Mouse (Mus musculus) lung, embryonic 15.5 days (tissue): ENCODE measurements at regions not wholly inside any gene's neighbourhood (a gene's known extent, or its start where the extent isn't known, plus 50 kb on each side); places are given as distances from the start of the nearest gene placed in this dataset.

Experiments used
- ATAC-seq: fragments of 200-750 bp; cut with Nextera tagmentation; 2 replicates; pipeline ENCODE4 v1.8.0; 2017; ENCODE audit warnings: moderate number of reproducible peaks, borderline replicate concordance; ENCODE audit not compliant: low FRiP score, low TSS enrichment; ENCODE audit errors: extremely low read depth
- H3K27ac ChIP-seq: fragments of 300-500 bp; sonication (generic); 2 replicates; pipeline ENCODE4 v1.5.1; 2015; ENCODE audit warnings: moderate library complexity, mild to moderate bottlenecking, inconsistent platforms
- H3K27me3 ChIP-seq: fragments of 300-500 bp; sonication (generic); 2 replicates; pipeline ENCODE4 v1.6.1; 2015; ENCODE audit warnings: inconsistent platforms
- H3K36me3 ChIP-seq: fragments of 300-500 bp; sonication (generic); 2 replicates; pipeline ENCODE4 v1.6.1; 2015; ENCODE audit warnings: inconsistent platforms
- H3K4me1 ChIP-seq: fragments of 300-500 bp; sonication (generic); 2 replicates; pipeline ENCODE4 v1.6.1; 2015; ENCODE audit warnings: inconsistent platforms
- H3K4me2 ChIP-seq: fragments of 300-500 bp; sonication (generic); 2 replicates; pipeline ENCODE4 v1.6.1; 2015; ENCODE audit warnings: inconsistent platforms, mild to moderate bottlenecking, moderate library complexity
- H3K4me3 ChIP-seq: fragments of 300-500 bp; sonication (generic); 2 replicates; pipeline ENCODE4 v1.5.1; 2015; ENCODE audit warnings: mild to moderate bottlenecking, inconsistent platforms
- H3K9ac ChIP-seq: fragments of 300-500 bp; sonication (generic); 2 replicates; pipeline ENCODE4 v1.6.1; 2015; ENCODE audit warnings: inconsistent platforms
- H3K9me3 ChIP-seq: fragments of 300-500 bp; sonication (generic); 2 replicates; pipeline ENCODE4 v1.6.1; 2016; ENCODE audit warnings: inconsistent platforms
- WGBS: fragments of 180-500 bp; shearing (Covaris S2); methylation state at CpG from one replicate; pipeline ENCODE4 v1.1.7; 2015; 5-methylcytosine and 5-hydroxymethylcytosine counted together

DNA sequence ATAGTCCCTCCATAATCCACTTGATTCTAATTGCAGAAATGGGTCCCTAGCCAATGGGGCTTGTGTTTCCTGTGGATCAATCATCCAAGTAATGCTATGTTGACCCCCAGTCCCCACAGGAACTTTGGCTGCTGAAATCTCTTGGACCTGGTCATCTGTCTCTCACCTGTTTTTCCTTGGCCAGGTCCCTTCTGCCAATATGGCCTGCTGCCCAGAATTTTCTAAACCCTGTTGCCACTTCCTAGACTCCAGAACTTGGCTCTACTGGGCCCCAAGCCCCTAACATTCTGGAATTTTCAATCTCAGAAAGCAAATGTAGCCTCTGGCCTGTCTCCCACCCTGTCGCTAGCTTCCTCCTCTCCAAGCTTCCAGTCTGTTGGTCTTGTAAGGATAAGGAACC is 139.6 kb downstream of the Inhbb start:
- H3K36me3 ChIP-seq = no peaks in the 10 kb centered on the region
- H3K9ac ChIP-seq = no peak overlapping the region
- WGBS = 84% methylated on average over 1 of the region's 1 CpGs
- no peak overlapping the region for H3K4me3 ChIP-seq
- H3K9me3 ChIP-seq = no peaks in the 10 kb centered on the region
- H3K27me3 ChIP-seq = no peaks in the 10 kb centered on the region
- H3K27ac ChIP-seq = no peak overlapping the region
- no peak overlapping the region for H3K4me2 ChIP-seq
- H3K4me1 ChIP-seq = 0 out of 2 replicates have a peak, but pooled peaks cover 8% of the 10 kb centered on the region
- ATAC-seq = no peak

DNA sequence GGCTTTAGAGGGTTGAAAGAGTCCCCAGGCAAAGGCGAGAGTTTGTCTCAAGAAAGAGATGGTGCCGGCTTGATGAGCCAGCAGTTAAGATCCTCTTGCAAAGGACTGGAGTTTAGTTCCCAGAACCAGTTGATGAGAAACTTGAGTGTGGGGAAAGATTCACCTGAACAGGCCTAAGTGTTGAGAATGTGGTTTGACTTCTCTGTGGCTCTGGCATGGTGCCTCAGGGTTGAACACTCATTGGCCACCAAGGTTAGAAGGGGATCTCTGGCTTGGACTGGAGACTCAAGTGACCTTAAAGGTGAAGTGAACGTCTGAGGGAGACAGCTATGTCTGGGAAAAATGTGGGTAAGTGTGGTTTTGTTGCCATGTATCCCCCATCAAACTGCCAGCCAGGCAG is 142.8 kb downstream of the Inhbb start:
- WGBS = 54% methylated on average over 3 of the region's 3 CpGs
- no peaks in the 10 kb centered on the region for H3K27me3 ChIP-seq
- ATAC-seq = no peak
- H3K4me3 ChIP-seq = no peak overlapping the region
- H3K27ac ChIP-seq = peak overlapping the region; percentile 61; the same call in 1 of the 2 replicates
- no peak overlapping the region for H3K9ac ChIP-seq
- no peaks in the 10 kb centered on the region for H3K36me3 ChIP-seq
- no peak overlapping the region for H3K4me2 ChIP-seq
- H3K9me3 ChIP-seq = no peaks in the 10 kb centered on the region
- H3K4me1 ChIP-seq = 0 out of 2 replicates have a peak, but pooled peaks cover 8% of the 10 kb centered on the region

DNA sequence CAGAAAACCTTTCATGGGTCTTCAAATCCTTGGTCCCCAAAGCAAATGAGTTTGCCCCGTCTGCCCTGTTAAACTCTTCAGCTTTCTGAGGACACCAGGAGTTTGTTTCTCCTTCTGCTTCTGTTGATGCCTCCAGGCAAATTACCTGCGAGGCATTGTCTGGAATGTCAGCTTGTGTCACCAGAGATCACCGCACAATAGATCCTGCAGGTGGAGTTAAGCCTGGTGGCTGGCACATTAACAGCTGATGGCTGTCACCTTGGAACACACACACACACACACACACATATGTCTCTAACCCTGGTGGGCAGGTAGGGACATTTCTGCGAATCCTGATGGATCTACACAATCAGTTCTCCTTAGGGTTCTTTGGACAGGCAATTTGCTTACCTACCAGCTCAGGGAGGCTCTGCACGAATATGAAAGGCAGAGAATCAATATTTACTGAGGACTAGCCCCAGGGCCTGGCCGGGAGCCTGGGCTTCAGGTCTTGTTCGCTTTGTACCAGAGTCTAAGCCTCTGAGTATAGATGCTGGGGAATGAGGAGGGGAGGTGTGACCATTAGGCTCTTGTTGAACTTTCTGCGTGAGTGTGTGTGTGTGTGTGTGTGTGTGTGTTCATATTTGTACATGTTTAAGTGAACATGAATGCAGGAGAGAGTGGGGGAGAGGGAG is 143.4 kb downstream of the Inhbb start:
- Histone ChIP-seq H3K27ac (peak overlapping the region; percentile 61; the same call in 1 of the 2 replicates), H3K4me1 (0 out of 2 replicates have a peak, but pooled peaks cover 8% of the 10 kb centered on the region), H3K9ac (no peak overlapping the region), H3K9me3 (no peaks in the 10 kb centered on the region), H3K36me3 (no peaks in the 10 kb centered on the region), H3K27me3 (no peaks in the 10 kb centered on the region), H3K4me2 (no peak overlapping the region), H3K4me3 (no peak overlapping the region)
- WGBS = 63% methylated on average over 8 of the region's 8 CpGs
- ATAC-seq = peak; percentile 60; the same call in 1 of the 2 replicates

DNA sequence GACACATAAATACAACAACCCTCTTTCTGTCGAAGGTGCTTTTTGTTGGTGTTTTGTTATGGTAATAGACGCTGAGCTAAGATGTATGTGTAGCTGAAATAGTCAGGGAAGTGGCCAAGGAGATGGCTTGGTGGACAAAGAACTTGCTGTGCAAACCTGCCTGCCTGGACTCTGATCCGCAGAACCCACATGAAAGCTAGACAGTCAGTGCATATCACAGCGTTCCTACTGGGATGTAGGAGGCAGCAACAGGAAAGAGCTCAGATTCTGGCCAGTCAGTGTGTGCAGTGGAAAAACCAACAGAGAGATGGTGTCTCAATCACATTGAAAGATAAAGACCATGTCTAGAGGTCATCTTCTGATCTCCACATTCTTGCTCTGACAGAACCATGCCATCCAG is 144.1 kb downstream of the Inhbb start:
- WGBS = 81% methylated on average over 4 of the region's 4 CpGs
- no peak for ATAC-seq

DNA sequence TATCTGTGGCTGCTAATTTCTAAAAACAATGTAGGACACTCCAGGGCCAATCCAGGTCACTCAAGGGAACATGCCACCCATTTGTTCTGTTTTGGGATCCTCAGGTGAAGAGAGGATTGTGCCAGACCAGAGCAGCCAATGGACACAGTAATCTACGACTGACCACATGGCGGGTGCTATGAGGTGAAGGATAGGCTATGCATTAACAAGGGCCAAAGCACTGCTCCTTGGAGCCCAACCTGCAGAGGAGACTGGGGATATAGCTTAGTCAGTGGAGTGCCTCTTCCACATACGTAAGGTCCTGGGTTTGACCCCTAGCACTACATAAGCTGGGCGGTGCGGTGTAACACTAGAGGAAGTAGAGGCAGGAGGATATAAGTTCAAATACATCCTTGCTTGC is 156.0 kb downstream of the Inhbb start:
- Histone ChIP-seq H3K36me3 (no peaks in the 10 kb centered on the region), H3K4me1 (no peaks in the 10 kb centered on the region), H3K9me3 (no peaks in the 10 kb centered on the region), H3K4me3 (no peak overlapping the region), H3K27ac (no peak overlapping the region), H3K27me3 (no peaks in the 10 kb centered on the region), H3K9ac (no peak overlapping the region), H3K4me2 (no peak overlapping the region)
- WGBS = 92% methylated on average over 5 of the region's 5 CpGs
- ATAC-seq = no peak

More for the DNA sequence above, 144.1 kb downstream of the Inhbb start:
- Histone ChIP-seq H3K4me2 (no peak overlapping the region), H3K27ac (0 out of 2 replicates have a peak overlapping the region, but pooled peaks have one; percentile 61), H3K9me3 (no peaks in the 10 kb centered on the region), H3K9ac (no peak overlapping the region), H3K4me1 (0 out of 2 replicates have a peak, but pooled peaks cover 8% of the 10 kb centered on the region), H3K27me3 (no peaks in the 10 kb centered on the region), H3K36me3 (no peaks in the 10 kb centered on the region), H3K4me3 (no peak overlapping the region)

DNA sequence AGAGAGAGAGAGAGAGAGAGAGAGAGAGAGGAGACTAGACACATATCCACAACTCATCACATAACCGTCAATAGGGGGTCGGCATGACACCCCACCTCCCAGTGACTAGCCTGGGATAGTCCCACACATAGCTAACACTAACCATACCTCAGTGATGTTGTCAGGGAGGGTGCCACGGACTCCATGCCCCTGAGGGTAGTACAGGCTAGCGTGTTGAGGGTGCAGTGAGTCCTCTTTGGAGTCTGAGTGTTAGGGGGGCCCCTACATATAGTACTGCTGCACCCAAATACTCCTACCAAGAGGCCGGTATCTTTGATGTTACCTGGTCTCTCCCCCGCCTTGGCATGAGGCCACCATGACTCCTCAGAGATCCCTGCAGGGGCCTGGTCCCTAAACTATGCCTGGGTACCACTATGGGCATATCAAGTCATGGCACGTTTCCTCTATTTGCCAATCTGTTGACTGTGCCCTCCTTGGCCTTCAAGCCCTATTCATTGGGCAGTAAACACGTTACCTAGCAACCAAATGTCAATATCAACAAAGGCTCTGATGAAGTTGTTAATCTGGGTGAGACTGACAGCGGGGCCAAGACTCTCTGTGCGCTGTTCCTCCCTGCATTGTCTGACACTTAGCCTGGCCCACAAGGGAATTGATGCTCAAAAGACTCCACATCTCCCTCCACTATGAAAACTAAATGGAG is 156.7 kb downstream of the Inhbb start:
- ATAC-seq = no peak
- 71% methylated on average over 10 of the region's 10 CpGs for WGBS
- Histone ChIP-seq H3K9ac (no peak overlapping the region), H3K4me2 (no peak overlapping the region), H3K36me3 (no peaks in the 10 kb centered on the region), H3K4me1 (no peaks in the 10 kb centered on the region), H3K27ac (no peak overlapping the region), H3K9me3 (no peaks in the 10 kb centered on the region), H3K27me3 (no peaks in the 10 kb centered on the region), H3K4me3 (no peak overlapping the region)

DNA sequence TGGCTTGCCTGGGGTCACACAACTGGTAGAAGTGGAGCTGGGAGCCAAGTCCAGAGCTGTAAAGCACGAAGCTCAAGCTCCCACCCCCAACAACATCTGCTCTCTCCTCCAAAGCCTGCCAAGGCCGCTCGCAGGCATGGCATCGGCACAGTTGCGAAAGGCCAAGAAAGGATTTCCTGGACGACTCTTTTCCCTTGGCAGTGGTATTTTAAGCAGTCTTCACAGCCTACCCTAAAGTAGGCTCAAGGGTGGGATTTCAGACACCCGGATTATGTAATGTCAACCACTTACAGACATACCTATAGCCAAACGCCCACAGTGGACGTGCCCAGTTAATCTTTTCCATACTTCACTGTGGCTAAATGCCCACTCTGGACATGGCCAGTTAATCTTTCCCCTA is 162.6 kb downstream of the Inhbb start:
- no peak overlapping the region for H3K4me2 ChIP-seq
- ATAC-seq = no peak
- H3K27me3 ChIP-seq = no peaks in the 10 kb centered on the region
- H3K4me1 ChIP-seq = 0 out of 2 replicates have a peak, but pooled peaks cover 5% of the 10 kb centered on the region
- H3K27ac ChIP-seq = no peak overlapping the region
- H3K9ac ChIP-seq = no peak overlapping the region
- no peaks in the 10 kb centered on the region for H3K9me3 ChIP-seq
- no peaks in the 10 kb centered on the region for H3K36me3 ChIP-seq
- no peak overlapping the region for H3K4me3 ChIP-seq
- 70% methylated on average over 9 of the region's 9 CpGs for WGBS

DNA sequence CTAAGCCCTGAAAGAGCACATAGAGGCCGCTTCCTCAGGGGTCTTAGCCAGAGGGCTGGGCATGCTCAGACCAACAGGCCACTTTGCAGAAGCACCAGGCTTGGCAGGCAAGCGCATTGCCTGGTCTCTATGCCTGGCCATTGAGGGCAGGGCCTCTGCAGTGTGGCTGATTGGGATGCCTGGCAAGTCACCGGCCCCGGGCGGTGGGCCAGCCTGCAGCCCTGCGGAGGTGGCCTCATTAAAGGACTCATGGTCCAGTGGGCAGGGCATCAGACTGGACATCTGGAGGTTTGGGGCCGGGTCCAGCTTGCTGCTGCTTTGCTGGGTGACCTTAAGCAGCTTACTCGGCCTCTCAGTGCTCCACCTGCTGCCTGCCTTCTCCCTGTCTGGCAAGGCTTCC is 165.3 kb downstream of the Inhbb start:
- Histone ChIP-seq H3K9ac (no peak overlapping the region), H3K27me3 (no peaks in the 10 kb centered on the region), H3K36me3 (no peaks in the 10 kb centered on the region), H3K9me3 (no peaks in the 10 kb centered on the region), H3K4me2 (no peak overlapping the region), H3K4me1 (0 out of 2 replicates have a peak, but pooled peaks cover 5% of the 10 kb centered on the region), H3K4me3 (no peak overlapping the region), H3K27ac (no peak overlapping the region)
- ATAC-seq = 0 out of 2 replicates have a peak, but pooled peaks have one; percentile 33
- 76% methylated on average over 8 of the region's 8 CpGs for WGBS

DNA sequence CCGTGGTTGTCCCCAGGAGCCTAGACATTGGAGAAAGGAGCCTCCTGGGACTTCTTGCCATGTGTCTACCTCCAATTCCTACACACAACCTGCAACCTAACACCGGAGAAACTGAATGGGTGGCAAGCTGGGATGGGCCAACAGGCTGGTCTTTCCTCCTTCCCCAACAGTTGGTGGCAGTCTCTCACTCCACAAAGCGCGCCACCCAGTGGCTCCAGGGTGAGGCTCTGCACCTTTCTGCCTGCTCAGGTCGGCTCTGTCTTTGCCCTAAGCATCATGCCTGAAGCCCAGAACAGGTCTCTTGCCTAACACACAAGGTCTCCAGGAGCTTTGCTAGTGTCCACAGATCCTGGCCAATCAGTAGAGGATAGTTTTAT is 166.0 kb downstream of the Inhbb start:
- H3K9me3 ChIP-seq = no peaks in the 10 kb centered on the region
- H3K4me3 ChIP-seq = no peak overlapping the region
- H3K27me3 ChIP-seq = no peaks in the 10 kb centered on the region
- no peak overlapping the region for H3K4me2 ChIP-seq
- 0 out of 2 replicates have a peak, but pooled peaks cover 5% of the 10 kb centered on the region for H3K4me1 ChIP-seq
- 49% methylated on average over 5 of the region's 5 CpGs for WGBS
- no peaks in the 10 kb centered on the region for H3K36me3 ChIP-seq
- H3K27ac ChIP-seq = no peak overlapping the region
- no peak for ATAC-seq
- no peak overlapping the region for H3K9ac ChIP-seq

DNA sequence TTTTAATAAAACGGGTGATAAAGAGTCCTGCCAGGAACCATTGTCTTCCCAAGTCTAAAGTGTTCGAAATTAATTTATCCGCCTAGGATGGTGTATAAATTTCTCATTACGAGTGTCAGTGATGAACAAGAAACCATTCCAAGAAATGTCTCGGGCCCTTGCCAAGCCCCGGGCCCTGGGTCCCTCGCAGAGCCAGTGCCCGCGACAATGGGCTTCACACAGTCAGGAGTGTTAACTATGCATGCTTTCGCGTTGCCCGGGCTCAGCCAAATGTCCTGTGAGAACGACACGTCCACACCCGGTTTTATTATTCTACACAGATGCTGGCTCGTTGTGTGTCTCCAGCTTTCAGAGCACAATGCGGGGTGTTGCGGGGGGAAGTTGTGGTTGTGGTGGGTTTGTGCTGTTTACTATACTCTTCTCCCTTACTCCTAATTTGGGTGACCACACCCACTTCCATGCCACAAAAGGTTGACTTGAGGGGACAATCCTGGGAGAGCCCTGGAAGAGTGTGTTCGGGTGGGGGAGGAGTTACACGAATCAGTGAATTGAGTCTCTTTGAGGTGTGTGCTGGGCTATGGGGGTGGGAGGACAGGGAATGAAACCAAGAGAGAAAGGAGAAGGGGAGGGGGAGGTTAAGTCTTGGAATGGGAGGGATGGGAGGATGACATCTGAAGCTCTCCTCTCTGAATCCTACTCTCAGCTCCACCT is 166.5 kb downstream of the Inhbb start:
- no peaks in the 10 kb centered on the region for H3K36me3 ChIP-seq
- WGBS = 86% methylated on average over 20 of the region's 20 CpGs
- no peak for ATAC-seq
- H3K4me2 ChIP-seq = no peak overlapping the region
- no peaks in the 10 kb centered on the region for H3K9me3 ChIP-seq
- no peaks in the 10 kb centered on the region for H3K27me3 ChIP-seq
- H3K9ac ChIP-seq = no peak overlapping the region
- H3K4me3 ChIP-seq = no peak overlapping the region
- H3K4me1 ChIP-seq = 0 out of 2 replicates have a peak, but pooled peaks cover 5% of the 10 kb centered on the region
- no peak overlapping the region for H3K27ac ChIP-seq

DNA sequence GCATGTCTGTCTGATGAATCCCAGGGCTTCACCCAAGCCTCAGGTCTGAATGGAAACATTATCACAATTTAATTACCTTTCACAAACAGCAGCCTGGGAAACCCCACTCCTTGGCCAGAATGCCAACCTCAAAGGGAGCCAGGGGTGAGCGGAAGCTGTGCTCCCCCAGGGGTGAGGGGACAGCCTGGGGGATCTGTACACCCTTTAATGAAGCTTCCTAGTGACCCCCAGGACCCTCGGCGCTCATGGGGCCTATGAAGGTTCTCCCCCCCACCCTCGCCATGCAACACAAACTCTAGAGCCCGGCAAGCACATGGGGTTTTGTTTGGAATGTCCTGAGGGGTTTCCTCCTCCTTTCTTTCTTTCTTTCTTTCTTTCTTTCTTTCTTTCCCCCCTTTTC is 167.1 kb downstream of the Inhbb start:
- 86% methylated on average over 5 of the region's 5 CpGs for WGBS
- Histone ChIP-seq H3K36me3 (no peaks in the 10 kb centered on the region), H3K27ac (no peak overlapping the region), H3K9me3 (no peaks in the 10 kb centered on the region), H3K4me2 (no peak overlapping the region), H3K27me3 (no peaks in the 10 kb centered on the region), H3K9ac (no peak overlapping the region), H3K4me3 (no peak overlapping the region), H3K4me1 (0 out of 2 replicates have a peak, but pooled peaks cover 5% of the 10 kb centered on the region)
- no peak for ATAC-seq
